Mouse (Mus musculus): ENCODE data around the gene Sf3b5. TPM values are rescaled to one million over a fixed set of nuclear protein-coding genes. Genes with fewer than 3 reads are reported as not detected.

The Sf3b5 gene
- 37.6 and 37.9 TPM in 2 replicates for polyA plus RNA-seq (2014; fragmentation: Nextera tagmentation; extraction: Ambion mirVana)

DNA sequence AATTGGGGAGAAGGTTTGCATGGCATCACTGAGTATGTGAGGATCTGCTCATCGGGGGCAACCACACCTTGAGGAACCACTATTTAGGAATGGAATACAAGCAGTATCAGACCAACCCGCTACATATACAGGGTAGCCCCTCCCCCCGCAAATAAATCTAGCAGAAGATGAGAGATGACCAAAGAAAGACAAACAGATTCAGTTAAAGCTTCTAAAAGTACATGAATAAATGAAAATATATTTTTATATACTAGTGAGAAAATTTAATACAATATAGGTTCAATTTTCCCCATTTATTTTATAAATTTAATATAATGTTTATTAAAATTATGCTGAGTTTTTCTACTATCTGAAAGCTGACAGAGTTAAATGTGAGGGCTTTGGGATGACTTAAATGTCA, at the start of gene Sf3b5:
TSS of gene Sf3b5 (plus strand) at position 301 of the 400 bp plus-strand sequence.
- Histone ChIP-seq H3K9ac (ENCODE audit: low read depth, low read length) (no peak within 1 kb of the TSS), H3K27ac (ENCODE audit: low read depth, low read length) (no peak within 1 kb of the TSS)

DNA sequence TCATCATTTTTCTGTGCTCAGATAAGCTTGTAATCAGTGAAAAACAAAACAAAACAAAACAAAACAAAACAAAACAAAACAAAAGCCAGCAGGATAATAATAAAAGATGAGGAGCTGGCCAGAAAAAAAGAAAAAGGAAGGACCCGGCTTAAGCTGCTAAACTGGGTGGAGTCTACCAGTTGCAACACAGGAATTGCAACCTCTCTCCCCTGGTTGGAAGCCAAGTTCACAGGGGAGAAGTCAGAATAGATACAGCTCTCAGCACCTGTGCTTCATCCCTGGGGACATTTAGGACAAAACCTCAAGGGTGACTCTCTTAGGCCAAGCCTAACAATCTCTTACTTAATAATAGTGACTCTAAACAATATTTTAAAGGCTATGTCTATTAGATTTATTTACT, 49.3 kb upstream of the Sf3b5 start:
- 39% methylated on average over 1 of the region's 1 CpGs for WGBS (ENCODE audit: insufficient replicate concordance)
- no peak for ATAC-seq (replicated peaks; ENCODE audit: insufficient number of reproducible peaks, low FRiP score, low TSS enrichment)

More for the DNA sequence above, at the start of gene Sf3b5:
- Histone ChIP-seq H3K27me3 (ENCODE audit: control insufficient read depth, insufficient read depth, low read length) (no peaks in the 10 kb centered on the region), H3K4me3 (ENCODE audit: low read depth, low read length) (no peak within 1 kb of the TSS), H3K4me2 (no peak within 1 kb of the TSS), H3K36me3 (ENCODE audit: control insufficient read depth, insufficient read depth, low read length) (no peaks in the 10 kb centered on the region), H3K9me3 (replicated peaks; ENCODE audit: control insufficient read depth, low read length) (no peaks in the 10 kb centered on the region), H3K4me1 (ENCODE audit: control insufficient read depth, insufficient read depth, low read length) (peaks cover 10% of the 10 kb centered on the region)
- no peak for ATAC-seq (replicated peaks; ENCODE audit: insufficient number of reproducible peaks, low FRiP score, low TSS enrichment)
- WGBS (ENCODE audit: insufficient replicate concordance): 87% methylated on average over 3 of the region's 3 CpGs

DNA sequence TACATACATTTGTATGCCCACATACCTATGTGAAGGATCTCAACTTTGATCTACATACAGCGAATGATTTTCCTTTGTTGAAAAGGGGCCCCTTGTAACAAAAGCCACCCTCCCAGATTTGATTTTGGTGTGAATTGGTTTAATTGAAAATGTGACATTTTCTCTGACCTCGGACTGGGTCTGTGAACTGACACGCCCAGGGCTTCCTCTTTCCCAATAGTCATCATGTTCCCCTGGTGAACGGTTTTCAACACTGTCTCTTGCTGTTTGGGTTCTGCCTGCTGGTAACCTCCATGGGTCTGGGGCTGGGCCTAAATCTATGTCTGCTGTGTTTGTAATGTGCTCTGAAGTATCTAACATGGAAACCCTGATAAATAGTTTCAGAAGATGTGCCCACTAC, 47.9 kb upstream of the Sf3b5 start:
- Histone ChIP-seq H3K9ac (ENCODE audit: low read depth, low read length) (no peak overlapping the region), H3K4me1 (ENCODE audit: control insufficient read depth, insufficient read depth, low read length) (no peaks in the 10 kb centered on the region), H3K36me3 (ENCODE audit: control insufficient read depth, insufficient read depth, low read length) (no peaks in the 10 kb centered on the region), H3K4me3 (ENCODE audit: low read depth, low read length) (no peak overlapping the region), H3K27ac (ENCODE audit: low read depth, low read length) (no peak overlapping the region), H3K9me3 (replicated peaks; ENCODE audit: control insufficient read depth, low read length) (no peaks in the 10 kb centered on the region), H3K4me2 (no peak overlapping the region), H3K27me3 (ENCODE audit: control insufficient read depth, insufficient read depth, low read length) (no peaks in the 10 kb centered on the region)
- WGBS (ENCODE audit: insufficient replicate concordance): 74% methylated on average over 4 of the region's 4 CpGs
- ATAC-seq (replicated peaks; ENCODE audit: insufficient number of reproducible peaks, low FRiP score, low TSS enrichment): no peak

More for the DNA sequence above, 49.3 kb upstream of the Sf3b5 start:
- no peak overlapping the region for H3K27ac ChIP-seq (ENCODE audit: low read depth, low read length)
- no peaks in the 10 kb centered on the region for H3K36me3 ChIP-seq (ENCODE audit: control insufficient read depth, insufficient read depth, low read length)
- H3K4me1 ChIP-seq (ENCODE audit: control insufficient read depth, insufficient read depth, low read length): no peaks in the 10 kb centered on the region
- H3K9ac ChIP-seq (ENCODE audit: low read depth, low read length): no peak overlapping the region
- no peak overlapping the region for H3K4me3 ChIP-seq (ENCODE audit: low read depth, low read length)
- no peaks in the 10 kb centered on the region for H3K9me3 ChIP-seq (replicated peaks; ENCODE audit: control insufficient read depth, low read length)
- no peak overlapping the region for H3K4me2 ChIP-seq
- H3K27me3 ChIP-seq (ENCODE audit: control insufficient read depth, insufficient read depth, low read length): no peaks in the 10 kb centered on the region

DNA sequence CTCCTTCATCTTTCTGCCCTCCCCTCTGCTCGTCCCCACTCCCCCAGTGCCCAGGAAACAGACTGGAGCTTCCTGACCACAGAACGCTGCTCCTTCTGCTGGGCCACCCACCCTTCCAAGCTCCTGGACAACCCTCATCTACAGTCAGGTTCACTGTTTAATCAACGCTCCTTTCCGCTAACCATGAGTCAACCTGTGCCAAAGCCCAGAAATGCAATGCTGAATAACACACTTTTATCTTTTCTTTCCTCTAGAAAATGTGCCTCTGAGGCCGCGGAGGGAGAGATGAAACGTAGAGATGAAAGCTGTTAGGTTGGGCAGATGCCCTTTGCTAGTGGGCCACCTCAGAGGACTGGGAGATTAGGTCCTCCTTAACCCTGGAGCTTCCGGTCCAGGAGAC, 43.6 kb upstream of the Sf3b5 start:
- H3K4me2 ChIP-seq: no peak overlapping the region
- ATAC-seq (replicated peaks; ENCODE audit: insufficient number of reproducible peaks, low FRiP score, low TSS enrichment): no peak
- 73% methylated on average over 8 of the region's 8 CpGs for WGBS (ENCODE audit: insufficient replicate concordance)
- no peak overlapping the region for H3K4me3 ChIP-seq (ENCODE audit: low read depth, low read length)
- no peaks in the 10 kb centered on the region for H3K36me3 ChIP-seq (ENCODE audit: control insufficient read depth, insufficient read depth, low read length)
- H3K4me1 ChIP-seq (ENCODE audit: control insufficient read depth, insufficient read depth, low read length): no peaks in the 10 kb centered on the region
- no peak overlapping the region for H3K9ac ChIP-seq (ENCODE audit: low read depth, low read length)
- H3K27ac ChIP-seq (ENCODE audit: low read depth, low read length): no peak overlapping the region
- no peaks in the 10 kb centered on the region for H3K9me3 ChIP-seq (replicated peaks; ENCODE audit: control insufficient read depth, low read length)
- H3K27me3 ChIP-seq (ENCODE audit: control insufficient read depth, insufficient read depth, low read length): no peaks in the 10 kb centered on the region

DNA sequence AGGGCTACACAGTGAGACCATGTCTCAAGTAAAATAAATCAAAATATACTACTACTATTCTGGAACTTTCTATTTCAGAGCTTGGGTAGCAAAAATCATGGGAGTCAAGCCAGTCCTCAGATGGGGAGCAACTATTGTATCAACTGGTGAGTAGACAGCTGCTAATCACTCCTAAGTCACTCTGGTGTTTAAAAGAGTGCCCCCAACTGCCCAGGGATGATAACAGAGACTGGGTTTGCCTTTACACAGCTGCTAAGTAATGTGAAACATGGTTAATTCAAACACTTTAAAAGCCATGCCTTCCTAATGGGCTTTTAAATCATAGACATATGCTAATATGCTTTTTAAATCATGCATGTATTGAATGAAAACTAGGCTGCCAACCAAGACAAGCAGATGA, 42.9 kb upstream of the Sf3b5 start:
- H3K27ac ChIP-seq (ENCODE audit: low read depth, low read length): no peak overlapping the region
- no peak overlapping the region for H3K9ac ChIP-seq (ENCODE audit: low read depth, low read length)
- H3K4me2 ChIP-seq: no peak overlapping the region
- no peaks in the 10 kb centered on the region for H3K36me3 ChIP-seq (ENCODE audit: control insufficient read depth, insufficient read depth, low read length)
- no peak overlapping the region for H3K4me3 ChIP-seq (ENCODE audit: low read depth, low read length)
- no peaks in the 10 kb centered on the region for H3K27me3 ChIP-seq (ENCODE audit: control insufficient read depth, insufficient read depth, low read length)
- no peaks in the 10 kb centered on the region for H3K4me1 ChIP-seq (ENCODE audit: control insufficient read depth, insufficient read depth, low read length)
- no peak for ATAC-seq (replicated peaks; ENCODE audit: insufficient number of reproducible peaks, low FRiP score, low TSS enrichment)
- H3K9me3 ChIP-seq (replicated peaks; ENCODE audit: control insufficient read depth, low read length): no peaks in the 10 kb centered on the region

DNA sequence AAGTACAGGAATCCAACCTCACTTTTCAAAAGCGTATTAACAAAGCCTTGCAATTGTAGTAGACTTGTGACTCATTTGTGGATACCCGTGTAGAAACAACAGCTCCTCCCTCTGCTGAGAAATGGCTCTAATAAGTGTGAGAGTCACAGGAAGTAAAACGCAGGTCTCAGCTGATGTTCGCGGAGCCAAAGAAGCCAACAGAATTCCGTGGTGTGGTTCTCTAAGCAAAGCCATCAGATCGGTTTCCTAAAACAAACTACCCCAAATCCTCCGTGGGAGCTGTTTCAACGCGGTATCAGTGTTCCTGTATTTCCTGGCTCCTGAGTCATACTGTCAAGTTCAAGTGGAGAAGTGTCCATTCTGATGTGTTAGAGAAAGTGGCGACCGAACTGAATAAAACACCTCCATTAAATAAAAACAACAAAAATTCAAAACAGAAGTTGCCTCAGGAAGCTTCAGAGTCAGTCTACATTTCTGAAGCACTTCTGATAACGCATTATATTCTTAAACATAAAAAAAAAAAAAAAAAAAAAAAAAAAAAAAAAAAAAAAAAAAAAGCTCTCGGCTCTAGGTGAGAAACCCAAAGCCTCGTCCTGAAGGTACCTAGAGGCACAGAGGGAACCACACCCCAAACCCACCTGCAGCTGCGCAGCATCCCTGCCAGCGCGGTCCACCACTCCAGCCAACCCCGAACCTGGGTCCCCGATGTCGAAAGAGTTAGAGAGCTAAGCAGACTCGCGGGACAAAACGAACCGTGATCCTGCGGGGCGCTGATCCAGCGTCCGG, 41.6 kb upstream of the Sf3b5 start:
- no peaks in the 10 kb centered on the region for H3K9me3 ChIP-seq (replicated peaks; ENCODE audit: control insufficient read depth, low read length)
- H3K36me3 ChIP-seq (ENCODE audit: control insufficient read depth, insufficient read depth, low read length): no peaks in the 10 kb centered on the region
- WGBS (ENCODE audit: insufficient replicate concordance): 4% methylated on average over 29 of the region's 29 CpGs
- H3K9ac ChIP-seq (ENCODE audit: low read depth, low read length): peak overlapping the region; percentile 73
- H3K4me1 ChIP-seq (ENCODE audit: control insufficient read depth, insufficient read depth, low read length): no peaks in the 10 kb centered on the region
- H3K27ac ChIP-seq (ENCODE audit: low read depth, low read length): no peak overlapping the region
- H3K4me3 ChIP-seq (ENCODE audit: low read depth, low read length): peak overlapping the region; percentile 61
- ATAC-seq (replicated peaks; ENCODE audit: insufficient number of reproducible peaks, low FRiP score, low TSS enrichment): 0 out of 2 replicates have a peak, but pooled peaks have one; percentile 25
- H3K27me3 ChIP-seq (ENCODE audit: control insufficient read depth, insufficient read depth, low read length): no peaks in the 10 kb centered on the region
- peak overlapping the region; percentile 76 for H3K4me2 ChIP-seq

DNA sequence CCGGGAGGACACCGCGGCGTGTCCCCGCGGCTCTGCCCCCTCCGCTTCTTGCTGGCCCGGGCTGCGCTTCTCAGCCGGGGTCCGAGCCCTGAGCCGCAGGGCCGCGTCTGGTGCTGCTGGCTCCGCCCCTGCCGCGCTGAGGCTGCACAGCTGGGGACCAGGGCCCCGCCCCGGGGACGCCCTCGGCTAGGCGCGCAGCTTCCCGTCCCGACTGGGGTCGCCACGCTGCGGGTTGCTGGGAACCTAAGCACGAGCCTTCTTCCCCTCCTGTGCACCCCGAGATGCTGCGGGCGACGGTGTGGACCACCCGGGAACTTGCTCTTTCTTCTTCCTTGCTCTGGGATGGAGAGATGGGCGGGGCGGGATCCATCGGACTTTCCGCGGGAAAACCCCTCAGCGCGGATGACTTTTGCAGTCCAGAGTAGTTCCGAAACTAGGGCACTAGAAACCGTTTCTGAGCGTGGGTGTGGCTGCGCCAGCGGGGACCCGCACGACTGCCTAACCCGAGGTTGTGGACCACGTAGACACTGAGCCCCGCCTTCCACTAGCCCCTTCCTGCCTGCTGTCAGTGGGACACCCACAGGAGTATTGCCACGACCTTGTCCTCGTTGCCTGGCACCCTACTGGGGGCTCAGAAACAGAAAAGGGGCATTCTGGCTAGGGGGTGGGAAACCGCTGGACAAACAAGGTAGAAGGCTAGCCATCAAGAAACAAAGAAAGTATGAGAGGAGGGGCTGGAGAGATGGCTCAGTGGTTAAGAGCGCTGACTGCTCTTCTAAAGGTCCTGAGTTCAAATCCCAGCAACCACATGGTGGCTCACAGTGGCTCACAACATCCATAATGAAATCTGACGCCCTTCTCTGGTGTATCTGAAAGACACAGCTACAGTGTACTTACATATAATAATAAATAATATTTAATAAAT, 40.7 kb upstream of the Sf3b5 start, which contains the start of gene Stx11:
TSS of gene Stx11 (minus strand) at position 148 of the 925 bp plus-strand sequence.
- WGBS (ENCODE audit: insufficient replicate concordance): 3% methylated on average over 55 of the region's 56 CpGs
- Histone ChIP-seq H3K27ac (ENCODE audit: low read depth, low read length) (no peak within 1 kb of the TSS), H3K4me3 (ENCODE audit: low read depth, low read length) (peak within 1 kb of the TSS; percentile 61), H3K4me1 (ENCODE audit: control insufficient read depth, insufficient read depth, low read length) (no peaks in the 10 kb centered on the region), H3K27me3 (ENCODE audit: control insufficient read depth, insufficient read depth, low read length) (no peaks in the 10 kb centered on the region), H3K9ac (ENCODE audit: low read depth, low read length) (peak within 1 kb of the TSS; percentile 73), H3K36me3 (ENCODE audit: control insufficient read depth, insufficient read depth, low read length) (no peaks in the 10 kb centered on the region), H3K4me2 (peak within 1 kb of the TSS; percentile 76), H3K9me3 (replicated peaks; ENCODE audit: control insufficient read depth, low read length) (no peaks in the 10 kb centered on the region)
- peak; percentile 88 for ATAC-seq (replicated peaks; ENCODE audit: insufficient number of reproducible peaks, low FRiP score, low TSS enrichment)

DNA sequence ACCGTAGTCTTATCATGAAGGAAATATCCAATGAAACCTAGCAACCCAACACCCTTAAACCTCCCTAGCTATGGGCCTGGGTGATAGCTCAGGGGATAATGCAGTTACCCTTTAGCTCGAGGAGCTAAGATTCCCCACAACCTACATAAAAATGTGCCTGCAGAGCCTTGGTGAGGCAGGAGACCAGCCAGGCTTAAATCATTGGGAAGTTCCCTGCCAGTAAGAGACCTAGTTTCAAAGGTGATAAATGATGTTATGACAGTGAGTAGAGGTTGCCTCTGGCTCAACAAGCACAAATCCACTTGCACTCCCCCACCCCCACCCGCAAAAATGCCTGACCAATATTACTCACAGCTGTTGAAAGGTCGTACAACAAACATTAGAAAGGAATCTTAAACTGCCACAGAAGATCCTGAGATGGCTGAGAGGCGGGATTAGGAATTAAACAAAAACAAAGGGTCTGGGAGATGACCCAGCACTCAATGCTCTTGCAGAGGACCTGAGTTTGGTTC, 39.4 kb upstream of the Sf3b5 start:
- H3K27me3 ChIP-seq (ENCODE audit: control insufficient read depth, insufficient read depth, low read length): no peaks in the 10 kb centered on the region
- H3K4me3 ChIP-seq (ENCODE audit: low read depth, low read length): no peak overlapping the region
- 70% methylated on average over 5 of the region's 5 CpGs for WGBS (ENCODE audit: insufficient replicate concordance)
- H3K4me1 ChIP-seq (ENCODE audit: control insufficient read depth, insufficient read depth, low read length): no peaks in the 10 kb centered on the region
- H3K9ac ChIP-seq (ENCODE audit: low read depth, low read length): no peak overlapping the region
- H3K9me3 ChIP-seq (replicated peaks; ENCODE audit: control insufficient read depth, low read length): no peaks in the 10 kb centered on the region
- ATAC-seq (replicated peaks; ENCODE audit: insufficient number of reproducible peaks, low FRiP score, low TSS enrichment): no peak
- H3K36me3 ChIP-seq (ENCODE audit: control insufficient read depth, insufficient read depth, low read length): no peaks in the 10 kb centered on the region
- no peak overlapping the region for H3K27ac ChIP-seq (ENCODE audit: low read depth, low read length)
- no peak overlapping the region for H3K4me2 ChIP-seq
